Mouse (Mus musculus): ENCODE measurements around the gene Psmc3. TPM values are rescaled to one million over a fixed set of nuclear protein-coding genes. Genes with fewer than 3 reads are reported as not detected.

Gene Psmc3
- total and polyA plus RNA-seq, 3 experiments = 214 to 284 (median 257) TPM

DNA sequence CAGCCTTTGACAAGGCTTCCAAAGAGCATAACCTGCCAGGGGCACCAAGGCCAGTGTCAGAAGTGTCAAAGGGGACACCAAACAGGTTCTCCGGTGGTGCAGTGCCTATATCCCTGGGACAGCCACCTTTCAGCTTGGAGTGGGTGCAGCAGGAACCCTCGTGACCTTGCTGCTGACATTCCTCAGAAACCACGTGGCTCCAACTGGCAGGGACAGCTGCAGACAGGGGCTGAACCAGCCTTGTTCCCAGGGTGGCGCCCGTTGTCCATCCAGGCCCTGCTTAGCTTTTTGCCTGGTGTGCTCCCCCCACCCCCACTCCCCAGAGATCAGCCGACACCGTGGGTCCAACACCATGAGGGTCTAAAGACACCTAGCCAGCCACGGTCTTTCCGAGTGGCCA is 18.4 kb upstream of the Psmc3 start, which contains the start of gene Rapsn:
Rapsn (plus strand) TSS at position 236 of the 400 bp plus-strand sequence.
- in situ Hi-C loops (cut with MboI; ENCODE audit: low pct_ligation_motif_present, low pct_unique_long_range_greater_than_20kb, low sequenced_read_pairs) = no loop called here
- H3K4me3 ChIP-seq (replicated peaks in 1 of 3; ENCODE audit: low read depth in 2 of 3, low read length in 2 of 3, poor library complexity in 1 of 3) = no peak within 1 kb of the TSS
- no peak for DNase-seq (ENCODE audit: extremely low read depth)
- no peak within 1 kb of the TSS for H3K27ac ChIP-seq (ENCODE audit: insufficient read depth, low read depth)
- no peak within 1 kb of the TSS for H3K4me2 ChIP-seq (ENCODE audit: insufficient read depth, low read depth, poor library complexity, severe bottlenecking)
- H3K36me3 ChIP-seq (replicated peaks in 1 of 2; ENCODE audit: control insufficient read depth in 1 of 2, insufficient read depth in 1 of 2, low read length in 1 of 2) = no peaks in the 10 kb centered on the region
- TF ChIP-seq PAX5 (IDR thresholded peaks at IDR 0.05; ENCODE audit: low read length) (no peak), CTCF (conservative IDR thresholded peaks at IDR 0.05 in 1 of 2, IDR thresholded peaks at IDR 0.05 in 1 of 2; ENCODE audit: low read depth in 2 of 2, low read length in 2 of 2) (no peak), ZNF384 (IDR thresholded peaks at IDR 0.05; ENCODE audit: low read depth, low read length) (no peak), ELF1 (IDR thresholded peaks at IDR 0.05; ENCODE audit: low read depth, low read length) (no peak), ETS1 (conservative IDR thresholded peaks at IDR 0.05; ENCODE audit: low read depth, low read length) (no peak), TCF12 (IDR thresholded peaks at IDR 0.05; ENCODE audit: low read depth, low read length) (no peak), UBTF (IDR thresholded peaks at IDR 0.05; ENCODE audit: low read depth, low read length) (no peak), HCFC1 (IDR thresholded peaks at IDR 0.05; ENCODE audit: low read depth, low read length) (no peak), RAD21 (IDR thresholded peaks at IDR 0.05; ENCODE audit: low read depth, low read length) (no peak), BHLHE40 (IDR thresholded peaks at IDR 0.05; ENCODE audit: low read depth, low read length) (no peak), USF1 (IDR thresholded peaks at IDR 0.05; ENCODE audit: low read depth, low read length) (no peak), CHD1 (IDR thresholded peaks at IDR 0.05; ENCODE audit: low read depth, low read length) (no peak), POLR2AphosphoS2 (IDR thresholded peaks at IDR 0.05; ENCODE audit: low read depth, low read length) (no peak), MEF2A (IDR thresholded peaks at IDR 0.05; ENCODE audit: borderline replicate concordance, low read depth, low read length) (no peak), KAT2A (IDR thresholded peaks at IDR 0.05; ENCODE audit: insufficient replicate concordance, low read length) (no peak)
- no peak within 1 kb of the TSS for H3K9ac ChIP-seq (ENCODE audit: insufficient read depth, low read depth)
- no peaks in the 10 kb centered on the region for H3K9me3 ChIP-seq (replicated peaks; ENCODE audit: low read length)
- no peaks in the 10 kb centered on the region for H3K4me1 ChIP-seq (ENCODE audit: control insufficient read depth in 1 of 2, insufficient read depth in 2 of 2)
- H3K79me2 ChIP-seq (replicated peaks; ENCODE audit: control insufficient read depth, extremely low read depth, insufficient read depth, poor library complexity, severe bottlenecking) = no peaks in the 10 kb centered on the region
- dilution Hi-C loops (cut with MboI; ENCODE audit: extremely low pct_ligation_motif_present, extremely low pct_unique_long_range_greater_than_20kb, low sequenced_read_pairs) = no loop called here
- H3K27me3 ChIP-seq (replicated peaks) = no peaks in the 10 kb centered on the region

DNA sequence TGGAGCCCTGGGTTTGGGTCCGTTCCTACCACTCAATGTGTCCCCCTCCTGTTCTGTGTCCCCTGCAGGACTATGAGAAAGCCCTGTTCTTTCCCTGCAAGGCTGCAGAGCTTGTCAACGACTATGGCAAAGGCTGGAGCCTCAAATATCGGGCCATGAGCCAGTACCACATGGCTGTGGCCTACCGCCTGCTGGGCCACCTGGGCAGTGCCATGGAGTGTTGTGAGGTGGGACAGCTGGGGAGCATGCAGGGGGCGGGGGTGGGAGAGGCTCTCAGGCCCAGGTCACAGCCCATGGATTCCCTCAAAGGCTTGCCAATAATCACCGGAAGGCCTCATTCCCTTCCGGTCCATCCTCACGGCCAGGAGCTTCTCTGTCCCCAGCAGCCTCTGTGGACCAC is 12.0 kb upstream of the Psmc3 start:
- Histone ChIP-seq H3K27me3 (replicated peaks) (no peaks in the 10 kb centered on the region), H3K9me3 (replicated peaks; ENCODE audit: low read length) (no peaks in the 10 kb centered on the region), H3K4me3 (replicated peaks in 1 of 3; ENCODE audit: low read depth in 2 of 3, low read length in 2 of 3, poor library complexity in 1 of 3) (no peak overlapping the region), H3K27ac (ENCODE audit: insufficient read depth, low read depth) (no peak overlapping the region), H3K9ac (ENCODE audit: insufficient read depth, low read depth) (no peak overlapping the region), H3K79me2 (replicated peaks; ENCODE audit: control insufficient read depth, extremely low read depth, insufficient read depth, poor library complexity, severe bottlenecking) (no peaks in the 10 kb centered on the region), H3K4me1 (ENCODE audit: control insufficient read depth in 1 of 2, insufficient read depth in 2 of 2) (peaks cover 5 to 14% of the 10 kb centered on the region in 2 experiments; a peak in 3 of 4 replicates), H3K4me2 (ENCODE audit: insufficient read depth, low read depth, poor library complexity, severe bottlenecking) (no peak overlapping the region), H3K36me3 (replicated peaks in 1 of 2; ENCODE audit: control insufficient read depth in 1 of 2, insufficient read depth in 1 of 2, low read length in 1 of 2) (no peaks in the 10 kb centered on the region)
- no peak for DNase-seq (ENCODE audit: extremely low read depth)
- TF ChIP-seq IRF4 (IDR thresholded peaks at IDR 0.05; ENCODE audit: low read depth, low read length) (no peak), NELFE (IDR thresholded peaks at IDR 0.05; ENCODE audit: low read depth, low read length) (no peak), ETS1 (conservative IDR thresholded peaks at IDR 0.05; ENCODE audit: low read depth, low read length) (no peak), RCOR1 (conservative IDR thresholded peaks at IDR 0.05; ENCODE audit: low read depth, low read length) (no peak), USF2 (conservative IDR thresholded peaks at IDR 0.05; ENCODE audit: low read depth, low read length) (no peak), TBP (conservative IDR thresholded peaks at IDR 0.05; ENCODE audit: low read depth, low read length) (no peak), MXI1 (IDR thresholded peaks at IDR 0.05; ENCODE audit: low read depth, low read length) (no peak), CHD1 (IDR thresholded peaks at IDR 0.05; ENCODE audit: low read depth, low read length) (no peak), USF1 (IDR thresholded peaks at IDR 0.05; ENCODE audit: low read depth, low read length) (no peak), POLR2A (IDR thresholded peaks at IDR 0.05; ENCODE audit: low read depth, low read length) (no peak), TCF12 (IDR thresholded peaks at IDR 0.05; ENCODE audit: low read depth, low read length) (no peak), SIN3A (IDR thresholded peaks at IDR 0.05; ENCODE audit: low read length) (no peak)
- dilution Hi-C loops (cut with MboI; ENCODE audit: extremely low pct_ligation_motif_present, extremely low pct_unique_long_range_greater_than_20kb, low sequenced_read_pairs) = no loop called here
- in situ Hi-C loops (cut with MboI; ENCODE audit: low pct_ligation_motif_present, low pct_unique_long_range_greater_than_20kb, low sequenced_read_pairs) = no loop called here

Measured in CH12.LX (cell line).